Mouse (Mus musculus): Measurements from ENCODE around the gene Dennd2a.

Dennd2a gene

GRCm38 (mm10) chr6:39414106-39414505 is 143.6 kb downstream of the Dennd2a start:
- DNase-seq, result no peak

Measured in lung, postnatal 10 days (tissue).